ENCODE assay signal across 18 mouse cellular contexts in genomic region chr1:126253934-126254333, GRCm38 (mm10).
DNase-seq lines count a peak whose midpoint lies in the region; ATAC-seq and TF ChIP-seq lines count a peak whose summit lies in the region.
"Had no signal": no experiment of that assay in that cellular context is flagged by ENCODE, and none has a peak within 500 bp of the region (broad histone marks: within the 10 kb centered on the region; RNA-seq: fewer than 3 reads in every experiment).

No protein-coding gene starts in this region.

- H3K4me2 ChIP-seq in hindbrain, postnatal 0 days (ENCODE audit: low read depth, low read length) = no peak overlapping the region
- no peak overlapping the region for H3K4me2 ChIP-seq in hindbrain, embryonic 13.5 days
- no peak overlapping the region for H3K4me2 ChIP-seq in liver, embryonic 16.5 days (ENCODE audit: low read depth, low read length)
- H3K4me2 ChIP-seq in liver, embryonic 11.5 days = no peak overlapping the region
- H3K4me2 ChIP-seq: embryonic facial prominence, embryonic 13.5 days; embryonic facial prominence, embryonic 15.5 days; forebrain, embryonic 12.5 days had no signal

- no peak for TF ChIP-seq CTCF in hindbrain, postnatal 0 days (IDR thresholded peaks at IDR 0.05; ENCODE audit: low read depth)

- H3K4me1 ChIP-seq in hindbrain, postnatal 0 days (ENCODE audit: insufficient read depth, low read length) = no peaks in the 10 kb centered on the region
- H3K4me1 ChIP-seq in hindbrain, embryonic 13.5 days (replicated peaks) = no peaks in the 10 kb centered on the region
- no peaks in the 10 kb centered on the region for H3K4me1 ChIP-seq in liver, embryonic 16.5 days (ENCODE audit: control insufficient read depth, low read depth, low read length)
- H3K4me1 ChIP-seq in liver, embryonic 11.5 days (replicated peaks; ENCODE audit: control insufficient read depth, insufficient read depth, low read length) = no peaks in the 10 kb centered on the region
- H3K4me1 ChIP-seq: embryonic facial prominence, embryonic 13.5 days; embryonic facial prominence, embryonic 15.5 days; forebrain, embryonic 10.5 days; forebrain, embryonic 12.5 days had no signal

- no peaks in the 10 kb centered on the region for H3K36me3 ChIP-seq in hindbrain, postnatal 0 days (ENCODE audit: insufficient read depth, low read length)
- H3K36me3 ChIP-seq in hindbrain, embryonic 13.5 days = peaks cover 4% of the 10 kb centered on the region; the same call in 1 of the 2 replicates
- H3K36me3 ChIP-seq in liver, embryonic 16.5 days (ENCODE audit: control insufficient read depth, insufficient read depth) = no peaks in the 10 kb centered on the region
- H3K36me3 ChIP-seq in liver, embryonic 11.5 days (ENCODE audit: control insufficient read depth, insufficient read depth, low read length) = no peaks in the 10 kb centered on the region
- H3K36me3 ChIP-seq: embryonic facial prominence, embryonic 13.5 days; embryonic facial prominence, embryonic 15.5 days; forebrain, embryonic 10.5 days; forebrain, embryonic 12.5 days had no signal

- WGBS in hindbrain, postnatal 0 days = 84% methylated on average over 7 of the region's 7 CpGs
- 92% methylated on average over 7 of the region's 7 CpGs for WGBS in hindbrain, embryonic 13.5 days
- WGBS in liver, embryonic 16.5 days (ENCODE audit: insufficient replicate concordance) = 63% methylated on average over 7 of the region's 7 CpGs
- WGBS in liver, embryonic 11.5 days = 78% methylated on average over 7 of the region's 7 CpGs

- no peak overlapping the region for H3K4me3 ChIP-seq in hindbrain, postnatal 0 days (ENCODE audit: low read length)
- H3K4me3 ChIP-seq in hindbrain, embryonic 13.5 days = no peak overlapping the region
- H3K4me3 ChIP-seq in liver, embryonic 16.5 days (ENCODE audit: low read depth, low read length) = no peak overlapping the region
- no peak overlapping the region for H3K4me3 ChIP-seq in liver, embryonic 11.5 days (ENCODE audit: low read depth, low read length)
- H3K4me3 ChIP-seq: embryonic facial prominence, embryonic 13.5 days; embryonic facial prominence, embryonic 15.5 days; erythroblast, embryonic 14.5 days; forebrain, embryonic 10.5 days; forebrain, embryonic 12.5 days had no signal

- H3K9ac ChIP-seq in hindbrain, postnatal 0 days (replicated peaks; ENCODE audit: low read length) = no peak overlapping the region
- H3K9ac ChIP-seq in hindbrain, embryonic 13.5 days = no peak overlapping the region
- H3K9ac ChIP-seq in liver, embryonic 16.5 days (ENCODE audit: low read depth, low read length) = no peak overlapping the region
- H3K9ac ChIP-seq in liver, embryonic 11.5 days (ENCODE audit: low read depth, low read length) = no peak overlapping the region
- H3K9ac ChIP-seq: embryonic facial prominence, embryonic 13.5 days; embryonic facial prominence, embryonic 15.5 days; forebrain, embryonic 12.5 days had no signal

- no peaks in the 10 kb centered on the region for H3K9me3 ChIP-seq in hindbrain, postnatal 0 days (ENCODE audit: low read length)
- H3K9me3 ChIP-seq in hindbrain, embryonic 13.5 days = no peaks in the 10 kb centered on the region
- H3K9me3 ChIP-seq in liver, embryonic 16.5 days (replicated peaks; ENCODE audit: control insufficient read depth, low read length) = no peaks in the 10 kb centered on the region
- H3K9me3 ChIP-seq in liver, embryonic 11.5 days (ENCODE audit: control insufficient read depth, low read length) = no peaks in the 10 kb centered on the region
- H3K9me3 ChIP-seq: embryonic facial prominence, embryonic 13.5 days; embryonic facial prominence, embryonic 15.5 days; forebrain, embryonic 10.5 days; forebrain, embryonic 12.5 days had no signal

- no peaks in the 10 kb centered on the region for H3K27me3 ChIP-seq in hindbrain, postnatal 0 days (ENCODE audit: insufficient read depth, low read length)
- no peaks in the 10 kb centered on the region for H3K27me3 ChIP-seq in hindbrain, embryonic 13.5 days
- no peaks in the 10 kb centered on the region for H3K27me3 ChIP-seq in liver, embryonic 16.5 days (ENCODE audit: control insufficient read depth, insufficient read depth, low read depth, low read length)
- H3K27me3 ChIP-seq in liver, embryonic 11.5 days (replicated peaks; ENCODE audit: control insufficient read depth, insufficient read depth, low read length) = no peaks in the 10 kb centered on the region
- H3K27me3 ChIP-seq: embryonic facial prominence, embryonic 13.5 days; embryonic facial prominence, embryonic 15.5 days; forebrain, embryonic 12.5 days had no signal

- DNase-seq in hindbrain, postnatal 0 days (ENCODE audit: low spot score) = no peak
- DNase-seq in liver, embryonic 11.5 days (ENCODE audit: low spot score) = no peak
- DNase-seq: adrenal gland, adult 2 months; adrenal gland, postnatal 10 days; adrenal gland, postnatal 25 days; cerebellum, adult 11 months; cerebellum, adult 8-10 months; cerebellum, postnatal 36 days; embryo, embryonic 11 days had no signal

- no peak overlapping the region for H3K27ac ChIP-seq in hindbrain, postnatal 0 days
- H3K27ac ChIP-seq in hindbrain, embryonic 13.5 days = no peak overlapping the region
- no peak overlapping the region for H3K27ac ChIP-seq in liver, embryonic 16.5 days (ENCODE audit: low read length)
- H3K27ac ChIP-seq in liver, embryonic 11.5 days (ENCODE audit: low read depth, low read length) = no peak overlapping the region
- H3K27ac ChIP-seq: embryonic facial prominence, embryonic 13.5 days; embryonic facial prominence, embryonic 15.5 days; forebrain, embryonic 10.5 days; forebrain, embryonic 12.5 days had no signal

- ATAC-seq in hindbrain, postnatal 0 days = 0 out of 2 replicates have a peak, but pooled peaks have one; percentile 18
- no peak for ATAC-seq in hindbrain, embryonic 13.5 days (ENCODE audit: low FRiP score)
- ATAC-seq in liver, embryonic 16.5 days (ENCODE audit: low read depth) = peak; percentile 54
- no peak for ATAC-seq in liver, embryonic 11.5 days (replicated peaks; ENCODE audit: low FRiP score)
- ATAC-seq: forebrain, embryonic 14.5 days; forebrain, embryonic 16.5 days had no signal

Comparison
In these comparisons a context has a peak if more than half of its experiments do, and no peak if none do; other contexts are left out.
1. ATAC-seq: peak in hindbrain, postnatal 0 days (single experiment) and liver, embryonic 16.5 days (single experiment); none in hindbrain, embryonic 13.5 days (single experiment) and liver, embryonic 11.5 days (single experiment).